Mouse (Mus musculus) heart, adult 9 months (tissue): Measurements from ENCODE around the gene Hmgn2.

Experiments used
- DNase-seq, 2 experiments: peaks; one replicate each; pipeline ENCODE4 v3.0.0; 2022; ENCODE audit warnings: low spot score in 2 of 2

Gene Hmgn2

GRCm38 (mm10) chr4:133925204-133925603, 43.2 kb downstream of the Hmgn2 start:
- DNase-seq: no peak

DNA sequence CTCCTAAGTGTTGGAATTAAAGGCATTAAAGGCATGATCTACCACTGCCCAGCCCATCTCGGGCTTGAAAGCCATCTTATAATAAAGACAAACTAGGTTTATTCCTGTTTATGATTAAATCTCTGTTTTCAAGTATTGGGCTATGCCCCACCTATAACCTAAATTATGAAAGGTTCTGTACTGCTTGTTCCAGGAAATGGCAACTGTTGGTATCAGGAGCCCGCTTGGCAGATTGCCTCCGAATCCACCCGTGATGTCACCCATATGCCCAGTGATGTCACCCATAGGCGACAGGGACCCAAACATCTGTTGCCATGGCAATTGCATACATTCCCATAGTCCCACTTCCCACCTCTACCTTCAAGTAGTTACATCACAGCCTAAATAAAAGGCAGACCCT, 44.7 kb downstream of the Hmgn2 start:
- no peak for DNase-seq

DNA sequence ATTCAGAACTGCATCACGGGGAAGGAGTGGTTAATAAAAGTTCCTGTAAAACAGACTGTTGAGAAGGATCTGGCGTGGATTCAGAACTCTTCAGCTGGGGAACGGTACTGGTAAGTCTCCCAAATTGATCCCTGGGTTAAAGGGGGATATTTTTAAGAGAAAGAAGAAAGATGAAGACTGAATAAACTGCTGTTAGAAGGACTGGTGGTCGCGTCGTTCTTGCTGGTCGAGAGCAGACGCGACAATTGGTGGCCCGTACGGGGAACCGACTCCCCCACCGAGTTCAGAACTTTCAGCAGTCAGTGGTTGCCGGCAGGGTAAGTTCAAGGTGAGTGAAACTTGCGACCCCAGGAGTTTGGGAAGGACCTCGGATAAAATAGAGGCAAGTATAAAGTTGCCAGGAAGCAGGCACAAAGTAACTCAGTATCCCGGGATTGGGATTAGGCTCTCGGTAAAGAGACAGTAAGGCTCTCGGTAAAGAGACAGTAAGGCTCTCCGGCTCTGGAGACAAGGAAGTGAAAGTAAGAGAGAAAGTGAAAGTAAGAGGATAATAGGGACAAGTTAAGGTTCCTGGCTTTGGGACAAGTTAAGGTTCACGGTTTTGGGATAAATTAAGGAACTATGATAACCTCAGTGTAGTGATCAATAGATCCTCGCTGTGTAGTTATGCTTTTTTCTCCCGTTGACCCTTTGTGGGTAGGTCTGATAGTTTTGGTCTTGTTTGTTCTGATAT, 50.2 kb downstream of the Hmgn2 start:
- DNase-seq: peak; percentile 77 to 78
